Mouse (Mus musculus): Measurements from ENCODE around the gene Olfr781.

- TF ChIP-seq CTCF (IDR thresholded peaks at IDR 0.05; ENCODE audit: low read depth, low read length) (no peak), POLR2A (IDR thresholded peaks at IDR 0.05; ENCODE audit: insufficient read depth, low read length) (no peak), EP300 (IDR thresholded peaks at IDR 0.05; ENCODE audit: insufficient read depth, low read depth, low read length) (no peak)
These were observed 10.8 kb upstream of the Olfr781 start, which contains the start of gene Olfr780 for GRCm38 (mm10) chr10:129317817-129318216.
